Mouse (Mus musculus) left cerebral cortex, postnatal 10 days (tissue): Measurements from ENCODE around the gene Cachd1. TPM values are rescaled to one million over a fixed set of nuclear protein-coding genes. Genes with fewer than 3 reads are reported as not detected.

Experiments used
- DNase-seq, 2 experiments: peaks; one replicate each; pipeline ENCODE4 v3.0.0; 2021 to 2022; ENCODE audit warnings: low spot score in 2 of 2, mixed read lengths in 1 of 2; ENCODE audit errors: extremely low spot score in 1 of 2
- intact Hi-C: fragments of 180-260 bp; cut with DNase I; formaldehyde crosslinking; loops from one replicate; pipeline ENCODE4 v1.15.1; 2025
- total RNA-seq, 2 experiments: library from RNA; stranded (reverse); gene quantifications; 2 replicates each; pipeline ENCODE4 v1.2.3; 2021

The Cachd1 gene
- total RNA-seq, 2 experiments from 2014 or later, result 12.7 to 21.5 TPM

GRCm38 (mm10) chr4:100950316-100950715 lies 173.8 kb downstream of the Cachd1 start:
- DNase-seq, result peak in 1 of 2 experiments; percentile 21
- intact Hi-C loops, result no loop called here

- DNase-seq, result no peak
- intact Hi-C loops, result no loop called here
Observed at GRCm38 (mm10) chr4:100951876-100952275, 175.4 kb downstream of the Cachd1 start.

- intact Hi-C loops, result no loop called here
- no peak for DNase-seq
Observed at GRCm38 (mm10) chr4:100963341-100963740, 186.9 kb downstream of the Cachd1 start.

GRCm38 (mm10) chr4:100963796-100964195 lies 187.3 kb downstream of the Cachd1 start:
- DNase-seq, result no peak
- intact Hi-C loops, result no loop called here

GRCm38 (mm10) chr4:100967703-100968392 lies 191.4 kb downstream of the Cachd1 start:
- DNase-seq, result no peak
- intact Hi-C loops, result no loop called here

- intact Hi-C loops, result loop anchor here (10.0 kb wide), 1 partner anchor 199 kb away; the partner anchor contains the start of gene Cachd1
- no peak for DNase-seq
Observed at GRCm38 (mm10) chr4:100973641-100974454, 197.4 kb downstream of the Cachd1 start.

GRCm38 (mm10) chr4:100974455-100975035 lies 198.1 kb downstream of the Cachd1 start:
- DNase-seq, result no peak
- intact Hi-C loops, result loop anchor here (10.0 kb wide), 1 partner anchor 200 kb away; the partner anchor contains the start of gene Cachd1

- DNase-seq, result no peak
- intact Hi-C loops, result loop anchor here (10.0 kb wide), 1 partner anchor 203 kb away; the partner anchor contains the start of gene Cachd1
Observed at GRCm38 (mm10) chr4:100977522-100977921, 201.0 kb downstream of the Cachd1 start.

- DNase-seq, result no peak
- intact Hi-C loops, result no loop called here
Observed at GRCm38 (mm10) chr4:100987187-100987586, 210.7 kb downstream of the Cachd1 start.

- intact Hi-C loops, result no loop called here
Observed at GRCm38 (mm10) chr4:100988231-100988799, 211.8 kb downstream of the Cachd1 start.

GRCm38 (mm10) chr4:100990996-100991395 lies 214.5 kb downstream of the Cachd1 start:
- DNase-seq, result no peak
- intact Hi-C loops, result loop anchor here (5.0 kb wide), 2 partner anchors 214 to 264 kb away; partner anchors contain the start of gene Cachd1

More at GRCm38 (mm10) chr4:100988231-100988799, 211.8 kb downstream of the Cachd1 start:
- no peak for DNase-seq

GRCm38 (mm10) chr4:100992086-100992485 lies 215.6 kb downstream of the Cachd1 start:
- no peak for DNase-seq
- intact Hi-C loops, result loop anchor here (5.0 kb wide), 2 partner anchors 215 to 265 kb away; partner anchors contain the start of gene Cachd1

- intact Hi-C loops, result loop anchor here (5.0 kb wide), 3 partner anchors 217 to 407 kb away; partner anchors contain the start of gene Cachd1
- DNase-seq, result no peak
Observed at GRCm38 (mm10) chr4:100994442-100995255, 218.2 kb downstream of the Cachd1 start.

GRCm38 (mm10) chr4:100995617-100996016 lies 219.1 kb downstream of the Cachd1 start:
- intact Hi-C loops, result loop anchor here (2.0 to 5.0 kb wide), 2 partner anchors 151 to 408 kb away; no protein-coding TSS in a partner anchor
- DNase-seq, result no peak

- intact Hi-C loops, result loop anchor here (2.0 to 5.0 kb wide), 2 partner anchors 151 to 409 kb away; no protein-coding TSS in a partner anchor
Observed at GRCm38 (mm10) chr4:100996060-100996651, 219.7 kb downstream of the Cachd1 start.

GRCm38 (mm10) chr4:100998145-100998544 lies 221.7 kb downstream of the Cachd1 start:
- intact Hi-C loops, result loop anchor here (5.0 kb wide), 1 partner anchor 411 kb away; no protein-coding TSS in a partner anchor
- peak; percentile 63 to 74 for DNase-seq

More at GRCm38 (mm10) chr4:100996060-100996651, 219.7 kb downstream of the Cachd1 start:
- no peak for DNase-seq

- no peak for DNase-seq
- intact Hi-C loops, result loop anchor here (5.0 kb wide), 1 partner anchor 412 kb away; no protein-coding TSS in a partner anchor
Observed at GRCm38 (mm10) chr4:100998906-100999305, 222.4 kb downstream of the Cachd1 start.
